ENCODE assay signal across 9 mouse cellular contexts in genomic region chr3:58657356-58657755, GRCm38 (mm10). TPM values are rescaled to one million over a fixed set of nuclear protein-coding genes. Genes with fewer than 3 reads are reported as not detected.
DNase-seq lines count a peak whose midpoint lies in the region; ATAC-seq and TF ChIP-seq lines count a peak whose summit lies in the region.
"Had no signal": no experiment of that assay in that cellular context is flagged by ENCODE, and none has a peak within 500 bp of the region (broad histone marks: within the 10 kb centered on the region; RNA-seq: fewer than 3 reads in every experiment).

No protein-coding gene starts in this region.

- no peak overlapping the region for H3K4me3 ChIP-seq in heart, embryonic 10.5 days
- H3K4me3 ChIP-seq in stomach, postnatal 0 days (ENCODE audit: low read depth, low read length), result no peak overlapping the region
- no peak overlapping the region for H3K4me3 ChIP-seq in midbrain, embryonic 10.5 days
- H3K4me3 ChIP-seq: neural tube, embryonic 12.5 days had no signal

- TF ChIP-seq EP300 in stomach, postnatal 0 days (optimal IDR thresholded peaks at IDR 0.05), result no peak

- no peak for ATAC-seq in stomach, postnatal 0 days (ENCODE audit: low FRiP score, low TSS enrichment)

- H3K9me3 ChIP-seq in heart, embryonic 10.5 days, result no peaks in the 10 kb centered on the region
- H3K9me3 ChIP-seq in stomach, postnatal 0 days (ENCODE audit: control insufficient read depth, low read length), result no peaks in the 10 kb centered on the region
- no peaks in the 10 kb centered on the region for H3K9me3 ChIP-seq in midbrain, embryonic 10.5 days (replicated peaks)
- H3K9me3 ChIP-seq: neural tube, embryonic 12.5 days had no signal

- WGBS in heart, embryonic 10.5 days, result 21% methylated on average over 2 of the region's 2 CpGs
- 27% methylated on average over 2 of the region's 2 CpGs for WGBS in stomach, postnatal 0 days
- WGBS in midbrain, embryonic 10.5 days, result 35% methylated on average over 2 of the region's 2 CpGs

- H3K27me3 ChIP-seq in heart, embryonic 10.5 days (ENCODE audit: insufficient read depth, poor library complexity, severe bottlenecking), result no peaks in the 10 kb centered on the region
- H3K27me3 ChIP-seq in stomach, postnatal 0 days (ENCODE audit: control insufficient read depth, insufficient read depth, low read length), result no peaks in the 10 kb centered on the region
- H3K27me3 ChIP-seq in midbrain, embryonic 10.5 days (ENCODE audit: low read depth, poor library complexity, severe bottlenecking), result no peaks in the 10 kb centered on the region
- H3K27me3 ChIP-seq: neural tube, embryonic 12.5 days had no signal

- H3K36me3 ChIP-seq in heart, embryonic 10.5 days, result no peaks in the 10 kb centered on the region
- no peaks in the 10 kb centered on the region for H3K36me3 ChIP-seq in stomach, postnatal 0 days (ENCODE audit: control insufficient read depth, insufficient read depth, low read length)
- no peaks in the 10 kb centered on the region for H3K36me3 ChIP-seq in midbrain, embryonic 10.5 days
- H3K36me3 ChIP-seq: neural tube, embryonic 12.5 days had no signal

- 0 out of 2 replicates have a peak, but pooled peaks cover 4% of the 10 kb centered on the region for H3K4me1 ChIP-seq in heart, embryonic 10.5 days
- H3K4me1 ChIP-seq in stomach, postnatal 0 days (replicated peaks; ENCODE audit: control insufficient read depth, insufficient read depth), result no peaks in the 10 kb centered on the region
- 0 out of 2 replicates have a peak, but pooled peaks cover 5% of the 10 kb centered on the region for H3K4me1 ChIP-seq in midbrain, embryonic 10.5 days
- H3K4me1 ChIP-seq: neural tube, embryonic 12.5 days had no signal

- no peak overlapping the region for H3K27ac ChIP-seq in heart, embryonic 10.5 days
- H3K27ac ChIP-seq in stomach, postnatal 0 days (replicated peaks), result no peak overlapping the region
- H3K27ac ChIP-seq in midbrain, embryonic 10.5 days (replicated peaks), result no peak overlapping the region
- H3K27ac ChIP-seq: neural tube, embryonic 12.5 days had no signal

- TF ChIP-seq CTCF in stomach, postnatal 0 days (IDR thresholded peaks at IDR 0.05; ENCODE audit: low read depth), result peak; percentile 73

- H3K9ac ChIP-seq in stomach, postnatal 0 days (ENCODE audit: low read length), result no peak overlapping the region
- H3K9ac ChIP-seq: neural tube, embryonic 12.5 days had no signal

- no peak overlapping the region for H3K4me2 ChIP-seq in stomach, postnatal 0 days (replicated peaks; ENCODE audit: low read depth)
- H3K4me2 ChIP-seq: neural tube, embryonic 12.5 days had no signal

- peak; percentile 90 for DNase-seq in heart, adult 11 months
- no peak for DNase-seq in heart, embryonic 10.5 days (ENCODE audit: low spot score)
- DNase-seq in 416B (ENCODE audit: low read depth) (peak; percentile 77), adipocyte (ENCODE audit: low spot score) (peak; percentile 71)
- peak; percentile 22 for DNase-seq in gastrocnemius, postnatal 25 days
- DNase-seq in lung, postnatal 14 days, result peak; percentile 62
- peak; percentile 69 for DNase-seq in stomach, postnatal 0 days (ENCODE audit: low spot score)
- DNase-seq in midbrain, embryonic 10.5 days (ENCODE audit: low spot score), result no peak

RNA-seq across cellular contexts. Expression of gene Erich6, which starts 20.3 kb away (rescaled TPM):
- polyA plus RNA-seq in heart, embryonic 10.5 days (2016; fragmentation: Nextera tagmentation; extraction: Ambion mirVana), result 0.06 TPM in 1 of 2 replicates, not detected in the other
- not detected for total RNA-seq in gastrocnemius, postnatal 25 days (2021)
- 0.04 and 0.10 TPM in 2 replicates for polyA plus RNA-seq in stomach, postnatal 0 days (2015; fragmentation: Nextera tagmentation; extraction: Ambion mirVana)
- polyA plus RNA-seq in midbrain, embryonic 10.5 days (2016; fragmentation: Nextera tagmentation; extraction: Ambion mirVana), result 0.05 TPM in 1 of 2 replicates, not detected in the other

RNA-seq across cellular contexts. Expression of gene Siah2, which starts 34.8 kb away (rescaled TPM):
- 4.8 and 6.6 TPM in 2 replicates for polyA plus RNA-seq in heart, embryonic 10.5 days (2016; fragmentation: Nextera tagmentation; extraction: Ambion mirVana)
- 1 to 10 TPM; 9.0 to 9.5 TPM for total RNA-seq in gastrocnemius, postnatal 25 days (2021)
- 4.4 and 5.0 TPM in 2 replicates for polyA plus RNA-seq in stomach, postnatal 0 days (2015; fragmentation: Nextera tagmentation; extraction: Ambion mirVana)
- 2.7 and 2.8 TPM in 2 replicates for polyA plus RNA-seq in midbrain, embryonic 10.5 days (2016; fragmentation: Nextera tagmentation; extraction: Ambion mirVana)

Comparison
In these comparisons a context has a peak if more than half of its experiments do, and no peak if none do; other contexts are left out.
1. DNase-seq: peak in heart, adult 11 months (single experiment), 416B (single experiment), adipocyte (single experiment), gastrocnemius, postnatal 25 days (single experiment), lung, postnatal 14 days (single experiment) and stomach, postnatal 0 days (single experiment); none in heart, embryonic 10.5 days (single experiment) and midbrain, embryonic 10.5 days (single experiment).